41 mouse cellular contexts compared by ENCODE assay signal in genomic region chr15:88957522-88957921, GRCm38 (mm10). TPM values are rescaled to one million over a fixed set of nuclear protein-coding genes. Genes with fewer than 3 reads are reported as not detected.
"Had no signal": no experiment of that assay in that cellular context is flagged by ENCODE, and none has a peak within 500 bp of the region (broad histone marks: within the 10 kb centered on the region; RNA-seq: fewer than 3 reads in every experiment).

No protein-coding gene starts in this region.

- H3K36me3 ChIP-seq: heart, embryonic 10.5 days; heart, embryonic 12.5 days; hindbrain, embryonic 13.5 days; hindbrain, embryonic 15.5 days; kidney, embryonic 15.5 days; limb, embryonic 13.5 days; limb, embryonic 15.5 days; liver, embryonic 13.5 days; liver, embryonic 15.5 days had no signal

- DNase-seq: gastrocnemius, adult 2 months; gastrocnemius, postnatal 10 days; gastrocnemius, postnatal 25 days; heart, adult 18-20 months; heart, postnatal 10 days; kidney, adult 11 months; kidney, adult 2 months; kidney, adult 9 months; kidney, postnatal 14 days; kidney, postnatal 36 days; layer of hippocampus, adult 9-11 months; layer of hippocampus, postnatal 36 days; left cerebral cortex, postnatal 4 days; liver, embryonic 13.5 days had no signal

- H3K4me3 ChIP-seq: gastrocnemius, adult 2 months; heart, embryonic 10.5 days; heart, embryonic 12.5 days; hindbrain, embryonic 13.5 days; hindbrain, embryonic 15.5 days; kidney, embryonic 15.5 days; limb, embryonic 13.5 days; limb, embryonic 15.5 days; liver, embryonic 13.5 days; liver, embryonic 15.5 days had no signal

- ATAC-seq: hindbrain, postnatal 0 days; intestine, embryonic 16.5 days had no signal

RNA-seq across cellular contexts. Expression of gene Ttll8, which starts 3.3 kb away (rescaled TPM):
- total RNA-seq: gastrocnemius, adult 2 months; gastrocnemius, postnatal 10 days; gastrocnemius, postnatal 25 days; granulocyte monocyte progenitor cell, adult 5-6 weeks; heart, adult 18-20 months; heart, adult 8-10 months; heart, postnatal 10 days; heart, postnatal 25 days; hematopoietic stem cell, adult 5-6 weeks had no signal
- polyA plus RNA-seq: heart, embryonic 10.5 days; heart, embryonic 12.5 days; heart, embryonic 14.5 days; heart, embryonic 16.5 days; hindbrain, embryonic 11.5 days; hindbrain, embryonic 13.5 days; intestine, embryonic 14.5 days; intestine, embryonic 16.5 days; kidney, embryonic 15.5 days; kidney, postnatal 0 days; large intestine, adult 2 months; limb, embryonic 11.5 days; limb, embryonic 13.5 days; limb, embryonic 15.5 days; liver, embryonic 13.5 days; liver, embryonic 15.5 days had no signal

RNA-seq across cellular contexts. Expression of gene Mlc1, which starts 21.3 kb away (rescaled TPM):
- total RNA-seq: gastrocnemius, adult 2 months; granulocyte monocyte progenitor cell, adult 5-6 weeks; heart, adult 18-20 months; heart, adult 8-10 months; heart, postnatal 10 days; heart, postnatal 25 days; hematopoietic stem cell, adult 5-6 weeks; liver, adult 2 months had no signal
- polyA plus RNA-seq: heart, embryonic 10.5 days; heart, embryonic 14.5 days; intestine, embryonic 14.5 days; intestine, embryonic 16.5 days; kidney, adult 2 months; kidney, embryonic 15.5 days; limb, embryonic 11.5 days; liver, adult 2 months; liver, embryonic 15.5 days had no signal

RNA-seq across cellular contexts. Expression of gene Mov10l1, which starts 25.2 kb away (rescaled TPM):
- total RNA-seq: gastrocnemius, adult 2 months; gastrocnemius, postnatal 10 days; gastrocnemius, postnatal 25 days; granulocyte monocyte progenitor cell, adult 5-6 weeks; hematopoietic stem cell, adult 5-6 weeks; hindbrain, postnatal 0 days; layer of hippocampus, adult 18-20 months; layer of hippocampus, postnatal 14 days; layer of hippocampus, postnatal 36 days; left cerebral cortex, adult 18-20 months; left cerebral cortex, adult 8-10 months; left cerebral cortex, postnatal 25 days; liver, adult 2 months had no signal
- polyA plus RNA-seq: hindbrain, embryonic 11.5 days; hindbrain, embryonic 13.5 days; hindbrain, embryonic 15.5 days; hindbrain, postnatal 0 days; intestine, embryonic 14.5 days; intestine, embryonic 16.5 days; kidney, postnatal 0 days; large intestine, adult 2 months; limb, embryonic 11.5 days; limb, embryonic 13.5 days; liver, adult 2 months; liver, embryonic 13.5 days; liver, embryonic 15.5 days had no signal
